Mouse (Mus musculus): ENCODE measurements around the gene Gaa. TPM values are rescaled to one million over a fixed set of nuclear protein-coding genes. Genes with fewer than 3 reads are reported as not detected.

The Gaa gene
- 82.0 and 90.8 TPM in 2 replicates for polyA plus RNA-seq (2015; fragmentation: Nextera tagmentation; extraction: Ambion mirVana)

DNA sequence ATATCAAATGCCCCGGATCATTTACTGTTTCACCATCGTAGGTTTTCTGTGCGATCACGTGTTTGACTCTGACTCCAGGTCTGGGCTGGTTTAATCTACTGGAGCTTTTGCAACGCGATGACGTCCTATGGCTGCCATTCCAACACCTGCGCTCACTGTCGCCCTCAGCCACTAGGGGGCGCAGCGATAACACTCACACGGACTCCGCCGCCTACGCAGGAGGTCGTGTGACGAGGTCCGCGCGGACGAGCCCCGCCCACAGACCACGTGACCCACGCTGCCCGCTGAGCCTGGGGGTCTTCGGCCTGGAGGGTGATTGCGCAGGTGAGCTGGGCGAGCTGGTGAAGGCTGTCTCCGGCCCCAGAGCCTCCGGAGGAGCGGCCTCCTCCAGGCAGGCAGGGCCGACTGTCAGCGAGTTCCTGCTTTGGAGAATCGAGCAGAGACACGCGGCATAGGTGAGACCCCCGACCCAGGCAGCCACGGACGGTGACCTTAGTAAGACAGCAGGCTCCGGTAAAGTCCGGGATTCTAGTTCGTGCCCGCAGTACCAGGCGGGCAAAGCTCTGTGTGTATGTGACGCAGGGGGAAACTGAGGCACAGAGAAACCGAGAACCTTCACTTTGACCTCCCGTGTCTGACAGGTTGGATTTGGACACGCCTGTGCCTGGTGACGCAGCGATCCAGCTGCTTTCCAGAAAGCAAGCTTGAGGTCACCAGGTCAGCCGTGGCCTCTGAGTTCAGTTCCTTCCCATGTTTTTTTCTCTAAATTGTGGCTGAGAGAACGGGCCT is at the start of gene Gaa:
TSS of gene Gaa (plus strand) at position 120 of the 789 bp plus-strand sequence.
- Histone ChIP-seq H3K9me3 (no peaks in the 10 kb centered on the region), H3K4me3 (peak within 1 kb of the TSS; percentile 75), H3K27ac (0 out of 2 replicates have a peak within 1 kb of the TSS, but pooled peaks have one; percentile 28), H3K36me3 (peaks cover 14% of the 10 kb centered on the region), H3K9ac (peak within 1 kb of the TSS; percentile 60), H3K4me2 (peak within 1 kb of the TSS; percentile 84), H3K4me1 (peaks cover 23% of the 10 kb centered on the region), H3K27me3 (no peaks in the 10 kb centered on the region)
- ATAC-seq (ENCODE audit: insufficient number of reproducible peaks, low FRiP score, low TSS enrichment, low read depth), result peak; percentile 78
- 3% methylated on average over 52 of the region's 52 CpGs for whole genome bisulfite sequencing

DNA sequence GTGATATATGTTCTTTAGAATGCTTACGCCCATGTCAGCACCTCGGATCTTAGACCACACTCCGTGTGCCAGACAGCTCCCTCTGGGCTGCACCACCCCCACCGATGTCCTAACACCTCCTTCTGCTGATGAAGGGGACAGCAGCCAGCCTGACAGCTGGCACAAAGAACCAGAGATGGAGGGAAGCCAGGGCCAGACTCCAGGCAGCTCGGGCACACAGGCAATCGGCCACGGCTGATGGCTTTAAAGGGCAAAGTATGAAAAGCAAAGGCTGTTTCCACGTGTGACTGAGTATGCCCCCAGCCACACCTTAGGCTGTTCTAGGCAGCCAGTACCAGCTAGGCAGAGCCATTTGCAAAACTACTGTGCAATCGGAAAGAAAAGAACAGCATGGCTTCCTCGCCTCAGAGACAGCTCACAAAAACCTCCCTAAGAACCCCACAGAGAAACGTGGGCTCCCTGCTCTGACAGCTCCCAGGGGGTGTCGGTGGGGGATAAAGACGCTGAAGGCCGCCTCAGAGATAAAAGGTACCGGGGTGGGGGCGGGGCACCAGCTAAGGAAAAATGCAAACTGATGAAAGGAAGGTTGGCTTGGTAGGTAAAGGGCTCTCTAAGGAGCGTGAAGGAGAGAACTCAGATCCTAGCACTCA is 47.7 kb upstream of the Gaa start:
- Histone ChIP-seq H3K4me3 (no peak overlapping the region), H3K27ac (no peak overlapping the region), H3K4me1 (peaks cover 46% of the 10 kb centered on the region), H3K9ac (no peak overlapping the region), H3K27me3 (no peaks in the 10 kb centered on the region), H3K4me2 (no peak overlapping the region), H3K9me3 (no peaks in the 10 kb centered on the region), H3K36me3 (0 out of 2 replicates have a peak, but pooled peaks cover 4% of the 10 kb centered on the region)
- 25% methylated on average over 17 of the region's 17 CpGs for WGBS
- ATAC-seq (ENCODE audit: insufficient number of reproducible peaks, low FRiP score, low TSS enrichment, low read depth), result no peak

DNA sequence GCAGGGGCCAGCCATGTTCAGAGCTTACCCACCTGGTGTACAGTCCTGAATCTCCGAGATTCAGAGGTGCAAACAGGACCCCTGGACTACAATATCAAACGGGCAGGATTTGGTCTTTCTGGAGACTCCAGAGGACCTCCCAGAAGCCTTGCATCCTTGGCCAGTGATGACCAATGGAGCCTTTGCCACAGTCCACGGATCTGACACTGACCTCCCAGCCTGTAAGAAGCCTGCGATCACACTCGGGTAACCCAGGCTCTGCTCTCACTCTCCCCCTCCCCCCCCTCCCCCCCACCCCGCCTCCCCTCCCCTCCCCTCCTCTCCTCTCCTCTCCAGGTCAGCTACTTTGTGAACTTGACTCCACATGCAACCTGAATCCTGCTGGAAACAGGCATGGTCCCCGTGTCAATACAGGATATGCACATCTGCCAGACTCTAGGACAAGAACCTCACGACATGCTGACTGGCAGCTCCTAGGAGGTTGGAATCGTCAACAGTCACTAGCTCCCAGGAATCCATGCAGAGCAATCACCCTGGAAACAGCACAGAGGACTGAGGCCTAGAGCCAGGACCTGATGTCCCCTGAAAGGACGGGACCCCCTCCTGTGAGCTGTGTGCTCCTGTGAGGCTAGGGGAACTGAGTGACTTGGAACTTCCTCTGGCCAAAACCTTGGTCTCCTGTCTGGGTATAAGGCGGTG is 45.7 kb upstream of the Gaa start:
- Histone ChIP-seq H3K27ac (no peak overlapping the region), H3K9ac (no peak overlapping the region), H3K4me1 (peaks cover 47% of the 10 kb centered on the region), H3K4me3 (no peak overlapping the region), H3K9me3 (no peaks in the 10 kb centered on the region), H3K36me3 (0 out of 2 replicates have a peak, but pooled peaks cover 4% of the 10 kb centered on the region), H3K4me2 (no peak overlapping the region), H3K27me3 (no peaks in the 10 kb centered on the region)
- WGBS, result 38% methylated on average over 10 of the region's 11 CpGs
- ATAC-seq (ENCODE audit: insufficient number of reproducible peaks, low FRiP score, low TSS enrichment, low read depth), result no peak

DNA sequence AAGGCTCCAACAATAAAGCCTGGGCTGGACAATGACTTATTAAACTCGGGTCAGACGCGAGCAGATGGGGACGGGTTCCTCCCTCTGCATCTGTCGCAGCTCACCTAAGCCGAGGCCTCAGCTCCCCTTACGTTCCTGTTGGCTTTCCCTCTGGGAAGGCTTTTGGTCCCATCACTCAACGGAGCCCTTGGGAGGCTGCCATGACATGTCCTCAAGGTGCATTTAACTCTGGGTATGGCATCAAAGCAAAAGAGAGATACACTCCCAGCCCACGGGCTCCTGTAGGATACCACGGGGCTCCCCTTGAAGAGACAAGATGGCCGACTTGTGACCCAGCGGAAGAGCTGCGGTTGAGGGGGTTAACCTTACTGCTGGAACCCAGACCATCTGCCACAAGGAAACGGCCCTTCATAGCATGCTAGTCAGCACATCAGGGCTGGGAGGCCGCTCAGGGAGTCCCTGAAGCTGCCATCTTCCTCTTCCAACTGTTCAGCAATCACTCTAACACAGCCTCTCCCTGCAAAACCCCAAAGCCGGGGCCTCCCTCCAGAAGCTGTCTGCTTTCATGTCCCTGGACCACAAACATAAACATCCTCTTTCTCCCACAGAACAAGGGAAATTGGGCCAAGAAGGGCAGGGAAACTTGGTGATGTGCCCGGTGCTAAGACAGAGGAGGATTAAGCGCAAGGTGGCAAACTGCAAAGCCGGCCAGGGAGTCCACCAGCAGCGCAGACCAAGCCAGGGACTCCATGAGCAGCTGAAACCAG is 44.4 kb upstream of the Gaa start:
- Histone ChIP-seq H3K4me3 (no peak overlapping the region), H3K9ac (no peak overlapping the region), H3K4me1 (peaks cover 57% of the 10 kb centered on the region), H3K36me3 (no peaks in the 10 kb centered on the region), H3K27me3 (no peaks in the 10 kb centered on the region), H3K27ac (no peak overlapping the region), H3K9me3 (no peaks in the 10 kb centered on the region), H3K4me2 (no peak overlapping the region)
- WGBS, result 75% methylated on average over 20 of the region's 20 CpGs
- no peak for ATAC-seq (ENCODE audit: insufficient number of reproducible peaks, low FRiP score, low TSS enrichment, low read depth)

DNA sequence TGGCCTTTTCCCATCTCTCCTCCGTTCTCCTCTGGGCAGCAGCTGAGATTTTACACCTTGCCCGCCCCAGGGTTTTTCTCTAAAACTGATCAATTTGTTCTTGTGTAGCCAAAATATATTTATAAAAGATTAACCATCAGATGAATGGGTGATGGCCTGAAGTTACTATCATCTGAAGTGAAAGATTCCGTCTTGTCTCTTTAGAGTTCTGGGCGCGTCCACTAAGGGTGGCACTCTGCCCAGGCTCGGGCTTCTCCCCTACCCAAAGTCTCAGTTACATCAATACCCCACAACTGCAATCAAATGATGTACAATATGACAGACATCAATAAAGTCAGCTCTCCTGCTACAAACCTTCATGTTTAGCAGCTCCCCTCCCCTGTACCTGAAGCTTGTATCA is 42.8 kb upstream of the Gaa start:
- H3K9me3 ChIP-seq, result no peaks in the 10 kb centered on the region
- 95% methylated on average over 6 of the region's 6 CpGs for WGBS
- H3K4me2 ChIP-seq, result no peak overlapping the region
- no peak overlapping the region for H3K4me3 ChIP-seq
- H3K36me3 ChIP-seq, result no peaks in the 10 kb centered on the region
- no peak overlapping the region for H3K9ac ChIP-seq
- H3K4me1 ChIP-seq, result peaks cover 67% of the 10 kb centered on the region
- ATAC-seq (ENCODE audit: insufficient number of reproducible peaks, low FRiP score, low TSS enrichment, low read depth), result no peak
- H3K27me3 ChIP-seq, result 0 out of 2 replicates have a peak, but pooled peaks cover under 1% of the 10 kb centered on the region
- H3K27ac ChIP-seq, result no peak overlapping the region

DNA sequence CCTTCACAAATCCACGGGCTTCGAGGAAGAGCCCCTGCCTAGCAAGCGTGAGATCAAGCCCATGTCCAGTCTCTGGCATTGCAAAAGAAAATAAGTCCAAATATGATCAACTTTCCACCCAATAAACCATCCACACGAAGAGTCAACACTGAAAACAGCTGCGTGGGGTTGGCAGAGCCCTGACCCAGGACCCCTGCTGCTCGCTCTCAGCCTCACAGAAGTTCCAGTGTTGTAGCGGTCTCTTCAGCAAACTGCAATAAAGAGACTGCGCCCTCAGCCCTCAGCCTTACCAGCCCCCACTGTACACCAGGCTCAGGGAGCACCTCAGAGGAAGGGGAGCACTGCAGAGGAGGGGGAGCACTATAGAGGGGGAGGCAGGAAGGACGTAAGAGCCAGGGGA is 42.1 kb upstream of the Gaa start:
- Histone ChIP-seq H3K4me2 (no peak overlapping the region), H3K9me3 (no peaks in the 10 kb centered on the region), H3K9ac (no peak overlapping the region), H3K27ac (no peak overlapping the region), H3K4me3 (no peak overlapping the region), H3K27me3 (0 out of 2 replicates have a peak, but pooled peaks cover 6% of the 10 kb centered on the region), H3K4me1 (peaks cover 60% of the 10 kb centered on the region), H3K36me3 (no peaks in the 10 kb centered on the region)
- no peak for ATAC-seq (ENCODE audit: insufficient number of reproducible peaks, low FRiP score, low TSS enrichment, low read depth)
- WGBS, result 66% methylated on average over 9 of the region's 9 CpGs

DNA sequence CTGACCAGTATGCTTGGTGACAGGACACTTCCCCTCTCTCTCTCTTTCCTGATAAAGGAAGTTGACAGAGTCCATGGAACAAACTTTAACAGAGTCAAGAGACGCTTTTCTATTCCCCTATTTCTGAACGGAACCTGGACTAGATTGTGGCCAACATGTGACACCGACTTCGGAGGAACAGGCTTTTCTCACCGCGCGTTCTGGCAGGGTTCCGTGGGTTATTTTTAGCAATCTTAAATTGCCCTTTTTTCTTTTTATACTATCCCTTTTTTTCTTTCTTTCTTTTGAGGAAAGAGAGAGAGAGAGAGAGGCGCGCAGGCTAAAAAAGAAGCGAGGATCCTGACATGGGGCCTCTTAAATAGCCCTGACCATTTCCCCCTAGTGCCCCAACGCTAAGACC is 40.1 kb upstream of the Gaa start:
- H3K9ac ChIP-seq, result peak overlapping the region; percentile 59
- peak overlapping the region; percentile 99 for H3K4me2 ChIP-seq
- no peaks in the 10 kb centered on the region for H3K36me3 ChIP-seq
- H3K27me3 ChIP-seq, result 0 out of 2 replicates have a peak, but pooled peaks cover 6% of the 10 kb centered on the region
- ATAC-seq (ENCODE audit: insufficient number of reproducible peaks, low FRiP score, low TSS enrichment, low read depth), result no peak
- H3K4me3 ChIP-seq, result peak overlapping the region; percentile 66
- WGBS, result 1% methylated on average over 12 of the region's 12 CpGs
- no peak overlapping the region for H3K27ac ChIP-seq
- H3K4me1 ChIP-seq, result peaks cover 51% of the 10 kb centered on the region
- no peaks in the 10 kb centered on the region for H3K9me3 ChIP-seq

DNA sequence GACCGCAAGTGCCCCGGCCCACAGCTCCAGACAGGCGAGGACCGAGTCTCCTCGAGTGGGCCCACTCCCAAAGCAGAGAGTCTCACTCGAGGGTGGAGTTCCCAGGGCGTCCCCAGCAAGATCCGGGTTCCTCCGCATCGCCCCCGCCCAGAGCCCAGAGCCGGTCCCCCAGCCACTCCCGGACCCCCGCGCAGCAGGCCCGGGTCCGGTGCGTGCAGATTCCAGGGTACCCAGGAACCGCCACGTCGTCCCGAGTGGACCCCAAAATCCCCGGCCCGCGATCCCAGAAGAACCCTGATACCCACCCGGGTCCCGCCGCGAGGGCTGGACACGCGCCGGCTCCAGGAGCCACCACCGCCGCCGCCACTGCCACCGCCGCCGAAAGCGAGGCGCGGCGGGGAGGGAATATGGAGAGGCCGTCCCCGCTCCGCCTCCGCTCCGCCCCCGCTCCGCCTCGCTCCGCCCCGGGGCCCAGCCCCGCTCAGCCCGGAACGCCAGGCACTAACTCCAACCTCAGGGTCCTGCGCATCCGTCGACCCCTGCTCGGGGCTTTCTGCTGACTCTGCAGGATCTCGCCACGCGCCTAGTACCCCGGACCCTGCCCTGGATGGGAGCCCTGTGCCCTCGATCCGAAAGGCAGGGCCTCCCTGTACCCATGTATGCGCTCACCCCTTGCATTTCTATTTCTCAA is 39.5 kb upstream of the Gaa start, which contains the start of the genes Tbc1d16 and Ccdc40:
TSS of gene Tbc1d16 (minus strand) at position 409 of the 691 bp plus-strand sequence.
TSS of gene Ccdc40 (plus strand) at position 482 of the 691 bp plus-strand sequence.
- H3K4me3 ChIP-seq, result peak within 1 kb of the TSS; percentile 66
- ATAC-seq (ENCODE audit: insufficient number of reproducible peaks, low FRiP score, low TSS enrichment, low read depth), result peak; percentile 85

DNA sequence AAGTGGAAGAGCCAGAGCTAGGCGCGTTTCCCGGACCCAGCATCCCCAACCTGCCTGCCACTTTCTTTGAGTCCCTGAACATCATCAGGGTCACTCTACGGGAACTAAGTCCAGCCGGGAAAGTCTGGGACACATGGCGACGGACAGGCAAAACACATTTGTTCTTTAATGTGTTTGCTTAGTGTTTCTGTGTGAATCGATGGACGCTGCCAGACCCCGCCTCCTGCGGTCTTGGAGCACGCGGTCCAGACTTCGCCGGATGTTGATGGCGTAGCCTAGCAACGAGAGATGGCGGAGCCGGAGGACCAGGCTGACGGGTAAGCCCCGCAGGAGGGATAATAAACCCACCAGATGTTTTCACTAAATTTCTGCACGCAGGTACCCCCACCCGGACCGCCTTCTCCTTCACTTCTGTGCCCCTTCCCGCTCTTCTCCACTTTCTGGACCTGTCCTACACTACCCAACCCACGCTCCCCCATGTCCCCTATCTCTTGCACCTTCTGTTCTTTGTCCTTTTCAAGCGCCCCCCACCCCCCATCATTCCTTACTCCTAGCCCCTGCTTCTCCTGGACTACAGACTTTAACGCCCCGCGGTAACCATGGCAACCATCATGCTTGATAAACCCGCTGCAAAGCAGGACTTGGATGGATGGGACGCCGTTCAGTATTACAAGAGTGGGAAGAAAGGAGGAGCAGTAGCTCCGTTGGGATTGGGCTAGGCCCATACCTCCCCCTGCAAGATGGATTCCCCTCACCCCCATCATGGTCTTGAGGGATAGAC is 38.7 kb upstream of the Gaa start:
- no peaks in the 10 kb centered on the region for H3K36me3 ChIP-seq
- 0 out of 2 replicates have a peak, but pooled peaks cover 6% of the 10 kb centered on the region for H3K27me3 ChIP-seq
- no peak overlapping the region; the same call in 1 of the 2 replicates for H3K9ac ChIP-seq
- ATAC-seq (ENCODE audit: insufficient number of reproducible peaks, low FRiP score, low TSS enrichment, low read depth), result peak; percentile 76; the same call in 1 of the 2 replicates
- 2% methylated on average over 34 of the region's 34 CpGs for WGBS
- peak overlapping the region; percentile 54 for H3K27ac ChIP-seq
- no peaks in the 10 kb centered on the region for H3K9me3 ChIP-seq
- H3K4me1 ChIP-seq, result peaks cover 41% of the 10 kb centered on the region
- H3K4me3 ChIP-seq, result peak overlapping the region; percentile 66
- peak overlapping the region; percentile 99 for H3K4me2 ChIP-seq

More for the DNA sequence above, 39.5 kb upstream of the Gaa start, which contains the start of the genes Tbc1d16 and Ccdc40:
- WGBS, result 1% methylated on average over 64 of the region's 66 CpGs
- peaks cover 49% of the 10 kb centered on the region for H3K4me1 ChIP-seq
- no peaks in the 10 kb centered on the region for H3K36me3 ChIP-seq
- H3K9ac ChIP-seq, result peak within 1 kb of the TSS; percentile 59
- H3K4me2 ChIP-seq, result peak within 1 kb of the TSS; percentile 99
- no peaks in the 10 kb centered on the region for H3K9me3 ChIP-seq
- H3K27ac ChIP-seq, result peak within 1 kb of the TSS; percentile 54
- H3K27me3 ChIP-seq, result 0 out of 2 replicates have a peak, but pooled peaks cover 6% of the 10 kb centered on the region

DNA sequence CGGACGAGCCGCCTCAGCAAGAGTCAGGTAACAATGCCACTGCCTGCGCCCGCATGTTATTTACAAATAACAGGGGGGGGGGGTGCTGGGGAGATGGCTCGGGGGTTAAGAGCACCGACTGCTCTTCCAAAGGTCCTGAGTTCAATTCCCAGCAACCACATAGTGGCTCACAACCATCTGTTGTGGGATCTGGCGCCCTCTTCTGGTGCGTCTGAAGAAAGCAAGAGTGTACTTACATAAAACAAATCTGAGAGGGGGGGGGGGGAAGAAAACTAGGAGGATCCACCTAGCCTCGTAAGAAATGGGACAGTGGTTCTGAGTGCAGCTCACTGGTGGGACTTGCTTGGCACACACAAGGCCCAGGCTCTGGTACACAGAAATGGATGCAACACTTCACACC is 32.9 kb upstream of the Gaa start:
- ATAC-seq (ENCODE audit: insufficient number of reproducible peaks, low FRiP score, low TSS enrichment, low read depth), result no peak
- H3K27ac ChIP-seq, result no peak overlapping the region
- H3K36me3 ChIP-seq, result no peaks in the 10 kb centered on the region
- H3K9me3 ChIP-seq, result no peaks in the 10 kb centered on the region
- no peak overlapping the region for H3K9ac ChIP-seq
- 96% methylated on average over 10 of the region's 10 CpGs for WGBS
- H3K4me3 ChIP-seq, result no peak overlapping the region
- peaks cover 10% of the 10 kb centered on the region for H3K4me1 ChIP-seq
- no peak overlapping the region for H3K4me2 ChIP-seq
- 0 out of 2 replicates have a peak, but pooled peaks cover 6% of the 10 kb centered on the region for H3K27me3 ChIP-seq
